In the genomic region with DNA sequence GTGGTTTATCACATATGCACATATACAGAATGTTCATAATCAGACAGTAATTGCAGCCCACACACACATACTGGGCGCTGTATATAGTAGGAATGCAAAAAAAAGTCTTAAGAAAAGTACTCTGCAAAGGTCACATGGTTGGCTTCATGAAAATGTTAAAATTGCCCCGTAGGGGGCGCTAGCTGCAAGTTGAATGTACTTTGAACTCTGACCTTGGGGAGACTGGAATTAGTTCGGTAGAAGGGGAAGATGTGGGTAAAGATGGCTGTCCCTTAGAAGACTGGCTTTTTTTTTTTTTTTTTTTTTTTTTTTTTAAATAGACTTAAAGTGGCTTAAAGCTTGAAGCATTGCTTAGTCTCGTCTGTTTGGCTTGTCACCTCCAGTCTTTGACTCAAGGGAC, we compare ENCODE assay signal across 8 mouse cellular contexts. TPM values are rescaled to one million over a fixed set of nuclear protein-coding genes. Genes with fewer than 3 reads are reported as not detected.
DNase-seq lines count a peak whose midpoint lies in the region; ATAC-seq lines count a peak whose summit lies in the region.

No protein-coding gene starts in this region.

- no peaks in the 10 kb centered on the region for H3K36me3 ChIP-seq in midbrain, embryonic 10.5 days
- H3K36me3 ChIP-seq in midbrain, embryonic 13.5 days: no peaks in the 10 kb centered on the region

- no peaks in the 10 kb centered on the region for H3K27me3 ChIP-seq in midbrain, embryonic 10.5 days (ENCODE audit: low read depth, poor library complexity, severe bottlenecking)
- no peaks in the 10 kb centered on the region for H3K27me3 ChIP-seq in midbrain, embryonic 13.5 days

- WGBS in midbrain, embryonic 10.5 days: 18% methylated on average over 5 of the region's 5 CpGs
- WGBS in midbrain, embryonic 13.5 days: 15% methylated on average over 5 of the region's 5 CpGs

- H3K4me1 ChIP-seq in midbrain, embryonic 10.5 days: peaks cover 32% of the 10 kb centered on the region
- peaks cover 39% of the 10 kb centered on the region for H3K4me1 ChIP-seq in midbrain, embryonic 13.5 days (replicated peaks)

- peak; percentile 46 for DNase-seq in midbrain, embryonic 10.5 days (ENCODE audit: low spot score)
- peak; percentile 53 for DNase-seq in Muller cell, postnatal 12 days (ENCODE audit: inconsistent ontology term)
- peak; percentile 78 for DNase-seq in cerebellum, adult 8-10 months
- peak; percentile 43 to 53 for DNase-seq in gastrocnemius, postnatal 36 days
- peak; percentile 74 to 87 for DNase-seq in left cerebral cortex, postnatal 14 days (ENCODE audit: low spot score in 2 of 2)
- peak; percentile 78 to 85 for DNase-seq in natural killer cell, adult 2 months (ENCODE audit: low spot score in 2 of 2)
- peak; percentile 68 to 70 for DNase-seq in thymus, postnatal 36 days

- ATAC-seq in midbrain, embryonic 13.5 days: no peak

- no peaks in the 10 kb centered on the region for H3K9me3 ChIP-seq in midbrain, embryonic 10.5 days (replicated peaks)
- H3K9me3 ChIP-seq in midbrain, embryonic 13.5 days: no peaks in the 10 kb centered on the region

- intact Hi-C loops in gastrocnemius, postnatal 36 days (cut with DNase I): loop anchor here (5.0 to 10.0 kb wide), 2 partner anchors 36 to 169 kb away; no protein-coding TSS in a partner anchor
- intact Hi-C loops in left cerebral cortex, postnatal 14 days (cut with DNase I): loop anchor here (5.0 kb wide), 2 partner anchors 166 to 186 kb away; no protein-coding TSS in a partner anchor

- no peak overlapping the region for H3K4me3 ChIP-seq in midbrain, embryonic 10.5 days
- no peak overlapping the region for H3K4me3 ChIP-seq in midbrain, embryonic 13.5 days (replicated peaks)

- H3K4me2 ChIP-seq in midbrain, embryonic 13.5 days (replicated peaks): no peak overlapping the region

- no peak overlapping the region for H3K9ac ChIP-seq in midbrain, embryonic 13.5 days (replicated peaks)

- no peak overlapping the region for H3K27ac ChIP-seq in midbrain, embryonic 10.5 days (replicated peaks)
- H3K27ac ChIP-seq in midbrain, embryonic 13.5 days: no peak overlapping the region

RNA-seq across cellular contexts. Expression of gene Arhgef7, which starts 28.4 kb away (rescaled TPM):
- polyA plus RNA-seq in midbrain, embryonic 10.5 days (2016; fragmentation: Nextera tagmentation; extraction: Ambion mirVana): 47.4 and 56.9 TPM in 2 replicates
- polyA plus RNA-seq in midbrain, embryonic 13.5 days (2015; fragmentation: Nextera tagmentation; extraction: Ambion mirVana): 60.8 and 66.3 TPM in 2 replicates
- total RNA-seq in gastrocnemius, postnatal 36 days (2021): 10 to 100 TPM; 42.7 to 53.9 TPM
- total RNA-seq in left cerebral cortex, postnatal 14 days (2021): 100 to 1,000 TPM; 172 to 189 TPM

RNA-seq across cellular contexts. Expression of gene 1700016D06Rik, which starts 55.0 kb away (rescaled TPM):
- polyA plus RNA-seq in midbrain, embryonic 10.5 days (2016; fragmentation: Nextera tagmentation; extraction: Ambion mirVana): 0.09 TPM in 1 of 2 replicates, not detected in the other
- polyA plus RNA-seq in midbrain, embryonic 13.5 days (2015; fragmentation: Nextera tagmentation; extraction: Ambion mirVana): 0.12 TPM in 1 of 2 replicates, not detected in the other
- not detected for total RNA-seq in gastrocnemius, postnatal 36 days (2021)
- not detected for total RNA-seq in left cerebral cortex, postnatal 14 days (2021)
